Mouse (Mus musculus) midbrain, embryonic 11.5 days (tissue): ENCODE measurements at regions not wholly inside any gene's neighbourhood (a gene's known extent, or its start where the extent isn't known, plus 50 kb on each side); places are given as distances from the start of the nearest gene placed in this dataset.

Experiments used
- ATAC-seq: fragments of 200-750 bp; cut with Nextera tagmentation; 2 replicates; pipeline ENCODE4 v1.8.0; 2017; ENCODE audit warnings: moderate TSS enrichment, moderate library complexity; ENCODE audit not compliant: low FRiP score
- DNase-seq: peaks from one replicate; pipeline ENCODE4 v3.0.0; 2015; ENCODE audit warnings: low spot score; ENCODE audit errors: missing footprints
- H3K27ac ChIP-seq: fragments of 300-500 bp; sonication (generic); 2 replicates; pipeline ENCODE4 v1.5.1; 2014; ENCODE audit warnings: low read depth, low read length
- H3K27me3 ChIP-seq: fragments of 300-500 bp; sonication (generic); 2 replicates; pipeline ENCODE4 v1.6.1; 2014; ENCODE audit warnings: mild to moderate bottlenecking, low read length, moderate library complexity, mixed read lengths; ENCODE audit not compliant: control insufficient read depth, insufficient read depth
- H3K36me3 ChIP-seq: fragments of 300-500 bp; sonication (generic); 2 replicates; pipeline ENCODE4 v1.6.1; 2014; ENCODE audit warnings: mild to moderate bottlenecking, low read length, moderate library complexity, mixed read lengths; ENCODE audit not compliant: control insufficient read depth, insufficient read depth
- H3K4me1 ChIP-seq: fragments of 300-500 bp; sonication (generic); 2 replicates; pipeline ENCODE4 v1.6.1; 2014; ENCODE audit warnings: low read length; ENCODE audit not compliant: control insufficient read depth, insufficient read depth
- H3K4me2 ChIP-seq: fragments of 300-500 bp; sonication (generic); 2 replicates; pipeline ENCODE4 v1.6.1; 2014; ENCODE audit warnings: mild to moderate bottlenecking, moderate library complexity
- H3K4me3 ChIP-seq: fragments of 300-500 bp; sonication (generic); 2 replicates; pipeline ENCODE4 v1.5.1; 2014; ENCODE audit warnings: low read depth, low read length
- H3K9ac ChIP-seq: fragments of 300-500 bp; sonication (generic); 2 replicates; pipeline ENCODE4 v1.6.1; 2014; ENCODE audit warnings: low read length
- H3K9me3 ChIP-seq: fragments of 300-500 bp; sonication (generic); 2 replicates; pipeline ENCODE4 v1.6.1; 2016; ENCODE audit warnings: low read length; ENCODE audit not compliant: control insufficient read depth
- WGBS: fragments of 180-500 bp; shearing (Covaris S2); extraction: QIAGEN DNeasy Blood & Tissue Kit; methylation state at CpG from one replicate; pipeline ENCODE4 v1.1.7; 2014; 5-methylcytosine and 5-hydroxymethylcytosine counted together

DNA sequence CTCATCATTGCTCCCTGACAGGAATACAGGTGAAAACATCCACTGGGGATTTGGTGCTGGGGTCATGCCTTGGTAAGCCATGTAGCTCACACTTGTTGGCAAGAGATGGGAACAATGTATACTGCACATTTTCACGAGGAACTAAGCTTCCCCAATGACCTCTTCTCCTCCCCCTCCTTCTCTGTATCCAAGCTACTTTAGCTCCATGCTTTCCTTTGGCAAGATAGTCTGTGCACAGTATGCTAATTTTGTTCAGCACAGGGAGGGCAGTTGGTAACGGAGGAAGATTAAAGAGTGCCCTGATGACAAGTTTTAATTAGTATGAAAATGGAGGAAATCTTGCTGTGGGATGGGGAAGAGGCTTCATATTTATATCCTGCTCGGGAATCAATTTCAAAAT is 160.9 kb upstream of the Serpine2 start:
- no peaks in the 10 kb centered on the region for H3K27me3 ChIP-seq
- ATAC-seq: no peak
- H3K27ac ChIP-seq: no peak overlapping the region
- no peak overlapping the region for H3K9ac ChIP-seq
- H3K36me3 ChIP-seq: no peaks in the 10 kb centered on the region
- 63% methylated on average over 3 of the region's 3 CpGs for WGBS
- H3K9me3 ChIP-seq: no peaks in the 10 kb centered on the region
- no peak overlapping the region for H3K4me2 ChIP-seq
- DNase-seq: peak; percentile 72
- no peaks in the 10 kb centered on the region for H3K4me1 ChIP-seq
- no peak overlapping the region for H3K4me3 ChIP-seq

DNA sequence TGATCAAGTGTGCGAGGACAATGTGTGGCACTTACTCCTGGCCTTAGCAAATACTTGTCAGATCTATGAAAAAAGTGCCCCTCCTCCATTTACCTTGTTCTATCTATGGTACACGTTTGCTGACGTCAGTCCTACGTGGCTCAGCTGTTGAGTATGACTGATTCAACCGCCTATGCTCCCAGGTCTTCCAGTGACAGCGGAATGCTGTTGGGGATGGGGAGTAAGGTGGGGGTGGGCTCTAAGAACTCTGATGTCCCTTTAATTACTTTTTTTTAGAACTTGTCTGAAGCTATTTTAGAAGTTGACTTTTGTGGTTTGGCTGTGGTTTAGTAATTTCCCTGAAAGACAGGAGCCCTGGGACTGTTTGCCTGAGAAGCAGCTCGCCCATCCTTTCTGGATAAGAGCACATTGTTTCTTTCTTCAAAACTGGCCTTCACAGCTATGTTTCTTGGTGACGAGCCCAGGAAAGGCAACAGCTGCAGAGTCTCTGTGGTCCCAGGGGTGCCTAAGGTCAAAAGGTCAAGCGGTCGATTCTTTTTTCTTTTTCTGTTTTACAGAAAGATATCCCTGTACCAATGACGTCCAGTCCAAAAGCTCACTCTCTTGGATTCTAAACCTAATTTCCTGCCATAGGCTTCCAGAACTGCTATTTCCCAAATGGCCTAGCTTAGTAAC is 157.5 kb upstream of the Serpine2 start:
- H3K36me3 ChIP-seq: no peaks in the 10 kb centered on the region
- 76% methylated on average over 11 of the region's 11 CpGs for WGBS
- no peaks in the 10 kb centered on the region for H3K9me3 ChIP-seq
- H3K4me3 ChIP-seq: no peak overlapping the region
- ATAC-seq: no peak
- no peaks in the 10 kb centered on the region for H3K27me3 ChIP-seq
- no peak overlapping the region for H3K27ac ChIP-seq
- peak; percentile 82 for DNase-seq
- H3K4me2 ChIP-seq: no peak overlapping the region
- H3K4me1 ChIP-seq: no peaks in the 10 kb centered on the region
- H3K9ac ChIP-seq: no peak overlapping the region

DNA sequence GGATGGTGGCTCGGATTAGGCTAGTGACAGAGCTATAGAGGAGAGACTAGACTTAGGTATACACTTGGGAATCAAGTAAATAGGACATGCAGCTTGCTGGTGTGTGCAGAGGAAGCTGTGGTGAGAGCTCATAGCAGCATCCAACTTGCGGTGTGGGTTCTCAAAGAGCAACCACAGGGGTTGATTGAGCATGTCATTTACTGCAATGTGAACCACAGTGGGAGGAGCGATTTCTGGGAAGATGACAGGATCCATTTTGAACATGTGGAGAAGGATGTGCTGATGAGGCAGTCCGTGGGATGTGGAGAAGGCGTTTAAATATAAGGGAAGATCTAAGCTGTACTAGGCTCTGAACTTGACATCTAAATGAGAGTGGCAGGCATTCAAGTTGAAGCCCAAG is 154.5 kb upstream of the Serpine2 start:
- DNase-seq (no peak), ATAC-seq (no peak)
- H3K4me2 ChIP-seq: no peak overlapping the region
- H3K9me3 ChIP-seq: no peaks in the 10 kb centered on the region
- H3K4me1 ChIP-seq: no peaks in the 10 kb centered on the region
- no peaks in the 10 kb centered on the region for H3K36me3 ChIP-seq
- WGBS: 86% methylated on average over 5 of the region's 5 CpGs
- no peaks in the 10 kb centered on the region for H3K27me3 ChIP-seq
- H3K4me3 ChIP-seq: no peak overlapping the region
- no peak overlapping the region for H3K27ac ChIP-seq
- H3K9ac ChIP-seq: no peak overlapping the region

DNA sequence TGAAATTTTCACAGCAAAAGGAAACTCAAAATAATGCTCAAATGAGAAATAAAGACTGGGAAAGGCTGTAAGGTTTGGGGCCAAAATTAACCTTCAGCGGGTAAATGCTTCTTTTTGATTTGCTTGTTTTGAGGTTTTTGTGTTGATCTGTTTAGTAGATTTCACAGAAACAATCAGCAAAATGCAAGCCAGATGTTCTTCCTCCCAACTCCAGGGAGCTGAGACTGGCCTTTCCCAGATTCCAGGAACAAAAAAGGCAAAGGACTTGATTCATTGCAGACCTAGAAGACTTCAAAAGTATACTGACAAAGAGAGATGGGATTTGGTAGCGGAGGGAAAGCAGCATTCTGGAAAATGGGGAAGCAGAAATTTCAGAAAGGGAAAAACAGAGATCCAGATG is 153.6 kb upstream of the Serpine2 start:
- H3K36me3 ChIP-seq: no peaks in the 10 kb centered on the region
- no peak overlapping the region for H3K4me3 ChIP-seq
- no peak overlapping the region for H3K9ac ChIP-seq
- no peaks in the 10 kb centered on the region for H3K9me3 ChIP-seq
- H3K4me1 ChIP-seq: no peaks in the 10 kb centered on the region
- WGBS: 87% methylated on average over 2 of the region's 2 CpGs
- no peak overlapping the region for H3K27ac ChIP-seq
- H3K4me2 ChIP-seq: no peak overlapping the region
- no peak for ATAC-seq
- peak; percentile 49 for DNase-seq
- no peaks in the 10 kb centered on the region for H3K27me3 ChIP-seq

- H3K27ac ChIP-seq: no peak overlapping the region
- WGBS: 66% methylated on average over 4 of the region's 4 CpGs
These were observed 149.7 kb upstream of the Serpine2 start for GRCm38 (mm10) chr1:80010724-80011123.

DNA sequence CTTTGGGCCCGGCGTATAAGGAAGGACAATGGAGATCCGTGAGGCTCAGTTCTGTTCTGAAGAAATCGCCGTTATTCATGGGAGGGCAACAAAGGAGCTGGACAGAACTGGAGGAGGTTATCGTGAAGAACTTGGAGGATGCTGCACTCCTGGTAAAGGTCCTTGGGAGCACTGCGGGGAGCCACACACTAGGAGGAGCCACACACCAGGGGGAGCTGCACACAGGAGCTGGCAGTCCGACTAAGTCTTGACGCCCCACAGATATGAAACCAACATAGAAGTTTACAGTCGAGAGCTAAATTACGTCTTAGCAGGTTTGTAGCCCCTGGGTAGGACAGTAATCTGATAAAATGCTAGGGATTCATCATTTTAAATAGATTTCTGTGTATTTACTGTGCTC is 138.1 kb upstream of the Serpine2 start:
- no peaks in the 10 kb centered on the region for H3K36me3 ChIP-seq
- no peak overlapping the region for H3K27ac ChIP-seq
- no peak overlapping the region for H3K4me2 ChIP-seq
- no peak overlapping the region for H3K4me3 ChIP-seq
- 79% methylated on average over 11 of the region's 11 CpGs for WGBS
- DNase-seq (peak; percentile 72), ATAC-seq (no peak)
- H3K9me3 ChIP-seq: no peaks in the 10 kb centered on the region
- H3K4me1 ChIP-seq: no peaks in the 10 kb centered on the region
- H3K9ac ChIP-seq: no peak overlapping the region
- H3K27me3 ChIP-seq: no peaks in the 10 kb centered on the region

More at GRCm38 (mm10) chr1:80010724-80011123, 149.7 kb upstream of the Serpine2 start:
- Histone ChIP-seq H3K9ac (no peak overlapping the region), H3K27me3 (no peaks in the 10 kb centered on the region), H3K4me1 (no peaks in the 10 kb centered on the region), H3K9me3 (no peaks in the 10 kb centered on the region), H3K4me3 (no peak overlapping the region), H3K4me2 (no peak overlapping the region), H3K36me3 (no peaks in the 10 kb centered on the region)
- DNase-seq: peak; percentile 81
- ATAC-seq: no peak

- H3K36me3 ChIP-seq: no peaks in the 10 kb centered on the region
- WGBS: 91% methylated on average over 10 of the region's 10 CpGs
- ATAC-seq (no peak), DNase-seq (peak; percentile 70)
- no peak overlapping the region for H3K9ac ChIP-seq
- no peaks in the 10 kb centered on the region for H3K9me3 ChIP-seq
- H3K4me3 ChIP-seq: no peak overlapping the region
- no peak overlapping the region for H3K27ac ChIP-seq
- no peaks in the 10 kb centered on the region for H3K27me3 ChIP-seq
- no peaks in the 10 kb centered on the region for H3K4me1 ChIP-seq
- no peak overlapping the region for H3K4me2 ChIP-seq
These were observed 136.9 kb upstream of the Serpine2 start for GRCm38 (mm10) chr1:79997911-79998310.

GRCm38 (mm10) chr1:79997456-79997855 is 136.5 kb upstream of the Serpine2 start:
- WGBS: 95% methylated on average over 6 of the region's 6 CpGs
- H3K4me3 ChIP-seq: no peak overlapping the region
- H3K4me1 ChIP-seq: no peaks in the 10 kb centered on the region
- H3K36me3 ChIP-seq: no peaks in the 10 kb centered on the region
- no peak for ATAC-seq
- H3K9me3 ChIP-seq: no peaks in the 10 kb centered on the region
- H3K27me3 ChIP-seq: no peaks in the 10 kb centered on the region
- H3K4me2 ChIP-seq: no peak overlapping the region
- H3K9ac ChIP-seq: no peak overlapping the region
- DNase-seq: peak; percentile 77
- H3K27ac ChIP-seq: no peak overlapping the region

DNA sequence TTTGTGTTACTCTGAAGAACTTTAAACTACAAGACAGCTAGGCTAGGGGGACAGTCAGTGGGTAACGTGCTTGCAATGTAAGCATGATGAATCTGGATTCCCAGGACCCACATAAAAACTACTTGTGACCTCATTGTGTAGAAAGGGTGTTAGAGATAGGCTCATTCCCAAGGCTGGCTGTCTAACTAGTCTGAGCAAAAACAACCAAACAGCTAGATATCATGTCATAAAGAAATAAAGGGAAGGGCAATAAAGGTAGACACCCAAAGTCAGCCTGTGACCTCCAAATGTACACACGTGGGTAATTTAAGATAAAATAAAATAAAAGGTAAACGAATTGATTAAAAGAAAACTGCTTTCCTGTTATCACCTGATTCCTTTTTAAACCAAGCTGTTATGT is 123.7 kb upstream of the Serpine2 start:
- no peak overlapping the region for H3K4me3 ChIP-seq
- H3K4me2 ChIP-seq: no peak overlapping the region
- H3K4me1 ChIP-seq: no peaks in the 10 kb centered on the region
- no peak overlapping the region for H3K27ac ChIP-seq
- no peaks in the 10 kb centered on the region for H3K36me3 ChIP-seq
- H3K9ac ChIP-seq: no peak overlapping the region
- ATAC-seq (no peak), DNase-seq (no peak)
- WGBS: 80% methylated on average over 3 of the region's 3 CpGs
- no peaks in the 10 kb centered on the region for H3K9me3 ChIP-seq
- no peaks in the 10 kb centered on the region for H3K27me3 ChIP-seq
